33 mouse cellular contexts compared by ENCODE assay signal in the genomic region with DNA sequence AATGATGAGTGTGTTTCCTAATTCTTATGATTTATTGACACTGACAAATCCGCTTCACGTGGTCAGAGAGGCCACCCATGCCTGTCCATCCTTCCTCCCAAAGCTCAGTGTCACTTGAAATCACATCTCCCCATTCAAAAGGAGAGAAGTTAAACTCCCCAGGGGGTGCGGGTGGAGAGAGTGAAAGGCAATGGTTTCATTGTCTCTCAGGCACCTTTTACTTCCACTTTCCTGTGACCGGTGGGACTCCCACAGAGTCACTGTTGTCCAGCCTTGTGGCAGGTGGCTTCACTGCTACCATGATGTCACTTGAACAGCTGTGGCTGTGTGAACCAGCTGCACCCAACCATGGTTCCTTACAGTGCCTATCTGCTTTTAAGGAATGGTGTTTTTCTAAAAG. TPM values are rescaled to one million over a fixed set of nuclear protein-coding genes. Genes with fewer than 3 reads are reported as not detected.
DNase-seq lines count a peak whose midpoint lies in the region; ATAC-seq and TF ChIP-seq lines count a peak whose summit lies in the region.
"Had no signal": no experiment of that assay in that cellular context is flagged by ENCODE, and none has a peak within 500 bp of the region (broad histone marks: within the 10 kb centered on the region; RNA-seq: fewer than 3 reads in every experiment).

No protein-coding gene starts in this region.

- H3K4me3 ChIP-seq in ES-Bruce4 (ENCODE audit: low read depth, low read length): no peak overlapping the region
- H3K4me3 ChIP-seq in lung, postnatal 0 days (ENCODE audit: low read depth, low read length): no peak overlapping the region
- H3K4me3 ChIP-seq: embryonic facial prominence, embryonic 13.5 days; erythroblast, embryonic 14.5 days; gastrocnemius, adult 2 months; hindbrain, embryonic 10.5 days; hindbrain, embryonic 15.5 days; liver, embryonic 13.5 days; midbrain, embryonic 12.5 days; neural tube, embryonic 13.5 days had no signal

- H3K4me2 ChIP-seq in lung, postnatal 0 days (replicated peaks; ENCODE audit: low read depth, low read length): no peak overlapping the region
- H3K4me2 ChIP-seq: embryonic facial prominence, embryonic 13.5 days; hindbrain, embryonic 15.5 days; liver, embryonic 13.5 days; midbrain, embryonic 12.5 days; neural tube, embryonic 13.5 days had no signal

- TF ChIP-seq CTCF in ES-Bruce4 (IDR thresholded peaks at IDR 0.05; ENCODE audit: low read depth, low read length): no peak
- TF ChIP-seq CTCF in lung, postnatal 0 days (IDR thresholded peaks at IDR 0.05): no peak

- no peaks in the 10 kb centered on the region for H3K27me3 ChIP-seq in ES-Bruce4 (ENCODE audit: control insufficient read depth, insufficient read depth, low read length, poor library complexity, severe bottlenecking)
- no peaks in the 10 kb centered on the region for H3K27me3 ChIP-seq in lung, postnatal 0 days (replicated peaks; ENCODE audit: insufficient read depth, low read length)
- H3K27me3 ChIP-seq: embryonic facial prominence, embryonic 13.5 days; hindbrain, embryonic 15.5 days; liver, embryonic 13.5 days; midbrain, embryonic 12.5 days had no signal

- H3K36me3 ChIP-seq in ES-Bruce4 (ENCODE audit: control insufficient read depth, insufficient read depth, low read length, poor library complexity, severe bottlenecking): no peaks in the 10 kb centered on the region
- no peaks in the 10 kb centered on the region for H3K36me3 ChIP-seq in lung, postnatal 0 days (ENCODE audit: insufficient read depth, low read length)
- H3K36me3 ChIP-seq: embryonic facial prominence, embryonic 13.5 days; hindbrain, embryonic 10.5 days; hindbrain, embryonic 15.5 days; liver, embryonic 13.5 days; midbrain, embryonic 12.5 days; neural tube, embryonic 13.5 days had no signal

- no peak for TF ChIP-seq POLR2A in ES-Bruce4 (IDR thresholded peaks at IDR 0.05; ENCODE audit: insufficient read depth, low read length)

- ATAC-seq in lung, postnatal 0 days: no peak
- ATAC-seq: activated CD4-positive, CD25-positive, alpha-beta regulatory T cell, adult 4 months; CD4-positive, CD25-positive, alpha-beta regulatory T cell, adult 4 months; forebrain, embryonic 16.5 days; inflammation-experienced regulatory T-cells, adult 6 months had no signal

- no peaks in the 10 kb centered on the region for H3K9me3 ChIP-seq in ES-Bruce4 (replicated peaks; ENCODE audit: control insufficient read depth, insufficient read depth, low read length, poor library complexity, severe bottlenecking)
- H3K9me3 ChIP-seq in lung, postnatal 0 days (ENCODE audit: low read length): no peaks in the 10 kb centered on the region
- H3K9me3 ChIP-seq: embryonic facial prominence, embryonic 13.5 days; hindbrain, embryonic 10.5 days; hindbrain, embryonic 15.5 days; liver, embryonic 13.5 days; midbrain, embryonic 12.5 days; neural tube, embryonic 13.5 days had no signal

- H3K9ac ChIP-seq in ES-Bruce4 (ENCODE audit: low read depth, poor library complexity, severe bottlenecking): no peak overlapping the region
- H3K9ac ChIP-seq in lung, postnatal 0 days (replicated peaks; ENCODE audit: low read depth): no peak overlapping the region
- H3K9ac ChIP-seq: embryonic facial prominence, embryonic 13.5 days; hindbrain, embryonic 15.5 days; liver, embryonic 13.5 days; midbrain, embryonic 12.5 days; neural tube, embryonic 13.5 days had no signal

- peak; percentile 35 for DNase-seq in heart, adult 11 months
- DNase-seq in heart, adult 8-10 months (ENCODE audit: low spot score): no peak
- peak; percentile 92 for DNase-seq in ZHBTc4 (ENCODE audit: low read depth, low spot score)
- DNase-seq in lung, postnatal 14 days: no peak
- DNase-seq in lung, postnatal 0 days (ENCODE audit: low spot score): no peak
- no peak for DNase-seq in kidney, postnatal 25 days
- DNase-seq: adrenal gland, adult 2 months; adrenal gland, postnatal 36 days; cerebellum, adult 2 months; embryo, embryonic 11 days; gastrocnemius, adult 2 months; heart, postnatal 14 days; kidney, adult 11 months; kidney, postnatal 4 days; layer of hippocampus, postnatal 36 days; left cerebral cortex, postnatal 4 days; liver, embryonic 13.5 days; lung, adult 2 months; right cerebral cortex, postnatal 25 days; thymus, postnatal 14 days had no signal

- WGBS in lung, postnatal 0 days: 35% methylated on average over 4 of the region's 4 CpGs

- peaks cover 4% of the 10 kb centered on the region for H3K4me1 ChIP-seq in ES-Bruce4 (ENCODE audit: control insufficient read depth, insufficient read depth, low read length)
- no peaks in the 10 kb centered on the region for H3K4me1 ChIP-seq in lung, postnatal 0 days (ENCODE audit: insufficient read depth, low read depth, low read length)
- H3K4me1 ChIP-seq: embryonic facial prominence, embryonic 13.5 days; hindbrain, embryonic 15.5 days; liver, embryonic 13.5 days; midbrain, embryonic 12.5 days had no signal

- H3K27ac ChIP-seq in ES-Bruce4 (ENCODE audit: insufficient read depth, low read length): no peak overlapping the region
- no peak overlapping the region for H3K27ac ChIP-seq in lung, postnatal 0 days (ENCODE audit: low read length)
- H3K27ac ChIP-seq: embryonic facial prominence, embryonic 13.5 days; gastrocnemius, adult 2 months; hindbrain, embryonic 10.5 days; hindbrain, embryonic 15.5 days; liver, embryonic 13.5 days; midbrain, embryonic 12.5 days; neural tube, embryonic 13.5 days had no signal

- peak; percentile 83 for TF ChIP-seq EP300 in ES-Bruce4 (IDR thresholded peaks at IDR 0.05; ENCODE audit: insufficient read depth, low read depth, low read length)
- no peak for TF ChIP-seq EP300 in lung, postnatal 0 days (IDR thresholded peaks at IDR 0.05)

RNA-seq across cellular contexts. Expression of gene Fam19a4, which starts 11.8 kb away (rescaled TPM):
- total RNA-seq in heart, adult 8-10 months (2022): not detected
- 0.35 TPM in 1 of 2 replicates, not detected in the other for polyA plus RNA-seq in ES-Bruce4 (2011; ENCODE audit: insufficient read depth, insufficient read length, low read depth, missing spikeins)
- polyA plus RNA-seq in lung, postnatal 0 days (2015; fragmentation: Nextera tagmentation; extraction: Ambion mirVana): 2.4 and 2.9 TPM in 2 replicates
- total RNA-seq: heart, postnatal 14 days; MEL had no signal
- polyA plus RNA-seq: erythroblast, embryonic 14.5 days; heart, embryonic 14.5 days; inflammation-experienced regulatory T-cells, adult 6 months; liver, embryonic 13.5 days had no signal

Comparison
In these comparisons a context has a peak if more than half of its experiments do, and no peak if none do; other contexts are left out.
1. DNase-seq: peak in heart, adult 11 months (single experiment) and ZHBTc4 (single experiment); none in heart, adult 8-10 months (single experiment), lung, postnatal 14 days (single experiment), lung, postnatal 0 days (single experiment) and kidney, postnatal 25 days (0 of 2).